Mouse (Mus musculus): Measurements from ENCODE around the gene Aebp1.
"Not testable (repeated sequence)": the region's sequence is repeated elsewhere in the genome, so short reads cannot be mapped to it uniquely, and the experiment has no call there.

The Aebp1 gene

DNA sequence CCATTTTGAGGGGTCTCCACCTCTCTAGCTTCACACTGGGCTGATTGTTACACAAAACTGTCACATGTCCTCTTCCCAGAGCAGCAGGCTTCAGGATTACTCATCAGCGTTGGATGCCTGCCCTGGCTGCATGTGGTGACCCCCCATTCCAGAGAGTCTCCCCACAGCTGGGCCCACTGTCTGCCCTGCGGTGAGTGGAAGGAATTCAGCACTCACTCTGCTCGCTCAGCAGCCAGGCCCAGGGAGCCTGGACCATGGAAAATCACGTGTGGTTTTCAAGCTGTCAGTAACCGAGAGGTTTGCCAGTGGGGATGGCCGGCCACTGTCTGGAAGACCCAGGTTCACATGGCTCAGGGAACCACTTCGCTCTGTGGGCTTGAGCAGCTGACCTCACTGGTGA is 5.8 kb upstream of the Aebp1 start:
- ATAC-seq (ENCODE audit: low TSS enrichment): peak; percentile 50; the same call in 1 of the 2 replicates

DNA sequence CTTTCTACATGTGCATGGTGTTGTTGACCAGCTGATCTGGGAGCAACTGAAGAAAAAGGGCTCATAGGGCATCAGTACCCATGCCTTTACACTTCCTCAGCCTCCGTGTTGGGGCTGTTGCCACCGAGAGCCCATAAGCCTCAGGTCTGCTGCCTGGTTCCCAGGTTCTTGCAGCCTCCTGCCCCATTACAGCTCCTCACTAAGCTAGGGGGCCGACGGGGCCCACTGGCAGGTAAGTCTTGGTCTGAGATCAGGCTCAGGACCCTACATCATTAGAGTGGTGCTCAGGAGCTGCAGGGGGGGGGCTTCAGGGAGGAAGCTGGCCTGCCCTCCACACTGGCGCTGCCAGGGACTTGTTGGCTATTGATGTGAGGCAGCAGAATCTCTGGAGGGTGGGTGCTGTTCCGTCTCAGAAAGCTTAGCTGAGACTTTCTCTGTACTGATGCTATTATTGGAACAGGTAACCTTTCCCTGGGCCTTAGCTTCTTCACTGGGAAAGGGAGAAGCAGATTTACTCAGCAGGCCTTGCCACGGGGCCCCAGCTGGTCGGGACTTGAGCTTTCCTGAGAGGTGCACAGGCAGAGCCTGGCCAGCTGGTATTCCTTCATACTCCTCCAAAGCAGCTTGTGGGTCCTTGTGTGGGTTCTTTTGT is 5.1 kb upstream of the Aebp1 start:
- ATAC-seq (ENCODE audit: low TSS enrichment): no peak

DNA sequence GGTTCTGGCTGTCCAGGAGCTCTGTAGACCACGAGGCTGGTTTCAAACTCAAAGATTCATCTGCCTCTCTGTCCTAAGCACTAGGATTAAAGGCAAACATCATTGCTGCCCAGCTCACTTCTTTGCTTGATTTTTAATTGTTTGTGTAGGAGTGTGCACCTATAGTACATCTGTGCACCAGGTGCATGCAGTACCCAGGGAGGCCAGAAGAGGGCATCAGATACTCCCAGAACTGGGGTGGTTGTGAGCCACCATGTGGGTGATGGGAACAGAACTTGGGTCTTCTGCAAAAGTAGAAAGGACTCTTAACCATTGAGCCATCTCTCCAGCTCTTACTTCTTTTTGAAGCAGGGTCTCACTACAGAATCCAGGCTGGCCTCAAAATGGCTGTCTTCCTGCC is 3.0 kb upstream of the Aebp1 start:
- no peak for ATAC-seq (ENCODE audit: low TSS enrichment)

DNA sequence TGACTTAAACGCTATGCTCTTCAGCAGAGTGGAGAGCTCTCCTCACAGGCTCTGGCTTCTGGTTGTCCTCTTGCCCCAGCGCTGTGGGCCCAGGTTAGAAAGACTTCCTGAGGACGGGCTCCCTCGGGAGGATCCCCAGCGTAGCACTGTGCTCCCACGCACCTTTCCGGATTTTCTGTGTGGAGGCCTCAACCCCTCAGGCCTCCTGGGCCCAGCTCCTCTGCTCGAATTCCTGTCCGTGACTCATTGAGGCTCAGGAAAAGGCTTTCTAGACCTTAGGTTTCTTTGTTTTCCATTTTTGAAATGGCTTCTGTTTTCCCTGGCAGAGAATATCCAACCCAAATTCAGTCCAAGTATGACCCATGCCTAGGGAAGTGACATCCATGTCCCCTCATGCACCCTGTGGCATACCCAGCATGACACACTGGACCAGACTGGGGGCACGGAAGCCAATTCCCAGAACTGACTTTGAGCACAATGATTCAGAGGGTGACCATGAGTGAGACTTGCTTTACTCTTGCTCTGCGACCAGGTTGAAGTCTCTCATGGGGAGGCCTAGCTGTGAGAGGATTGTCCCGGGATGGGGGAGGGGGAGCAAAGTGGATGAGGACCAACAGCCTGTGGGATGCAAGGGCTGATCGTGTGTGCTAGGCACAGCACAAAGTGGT is 1.7 kb upstream of the Aebp1 start:
- ATAC-seq (ENCODE audit: low TSS enrichment): no peak

- ATAC-seq (ENCODE audit: low TSS enrichment): no peak
These were observed 1.1 kb upstream of the Aebp1 start for GRCm38 (mm10) chr11:5860639-5861038.

DNA sequence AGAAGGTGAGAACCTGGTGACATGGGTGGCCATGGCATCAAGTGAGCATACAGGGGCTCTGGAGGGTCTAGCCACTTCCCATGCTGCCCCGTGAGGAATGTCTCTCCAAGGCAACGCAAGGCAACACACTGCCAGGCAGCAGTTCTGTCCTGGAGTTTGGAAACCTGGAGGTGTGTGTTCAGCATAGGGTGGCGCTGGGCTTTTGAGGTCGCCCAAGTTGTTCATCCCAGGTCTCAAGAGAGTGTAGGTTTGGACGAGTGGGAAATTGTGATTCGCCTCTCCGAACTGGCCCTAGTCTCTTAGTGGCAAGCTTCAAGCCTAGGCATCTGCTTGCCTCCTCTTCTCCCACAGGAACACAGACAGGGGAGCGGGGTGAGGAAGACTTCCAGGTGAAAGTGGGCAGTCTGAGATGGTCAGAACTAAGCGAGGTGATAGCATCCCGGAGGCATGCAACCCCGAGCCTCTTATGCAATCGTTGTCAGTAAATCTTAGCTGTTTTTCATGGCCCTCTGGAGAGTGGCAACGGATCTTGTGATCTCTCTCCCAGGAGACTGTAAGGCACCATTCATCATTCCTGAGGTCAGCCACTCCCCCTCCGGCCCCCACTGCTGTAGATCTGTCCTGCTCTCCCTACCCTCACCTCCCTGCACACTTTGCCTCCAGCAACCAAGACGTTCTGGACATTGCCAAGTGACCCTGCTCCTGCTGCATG is 803 bp downstream of the Aebp1 start:
- ATAC-seq (ENCODE audit: low TSS enrichment): no peak

GRCm38 (mm10) chr11:5867196-5867595 is 5.4 kb downstream of the Aebp1 start:
- ATAC-seq (ENCODE audit: low TSS enrichment): no peak; the same call in 1 of the 2 replicates

DNA sequence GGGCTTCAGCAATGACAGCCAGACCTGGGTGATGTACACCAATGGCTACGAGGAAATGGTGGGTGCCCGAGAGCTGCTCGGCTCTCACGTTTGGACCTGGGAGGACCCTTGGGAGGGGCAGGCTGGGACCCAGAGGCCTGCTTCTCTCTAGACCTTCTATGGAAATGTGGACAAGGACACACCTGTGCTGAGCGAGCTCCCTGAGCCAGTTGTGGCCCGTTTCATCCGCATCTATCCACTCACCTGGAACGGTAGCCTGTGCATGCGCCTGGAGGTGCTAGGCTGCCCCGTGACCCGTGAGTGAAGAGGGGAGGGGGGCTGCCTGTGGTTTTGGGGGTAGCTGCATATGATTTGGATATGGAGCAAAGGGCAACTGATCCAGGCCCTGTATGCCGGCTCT is 6.6 kb downstream of the Aebp1 start:
- no peak for ATAC-seq (ENCODE audit: low TSS enrichment)

DNA sequence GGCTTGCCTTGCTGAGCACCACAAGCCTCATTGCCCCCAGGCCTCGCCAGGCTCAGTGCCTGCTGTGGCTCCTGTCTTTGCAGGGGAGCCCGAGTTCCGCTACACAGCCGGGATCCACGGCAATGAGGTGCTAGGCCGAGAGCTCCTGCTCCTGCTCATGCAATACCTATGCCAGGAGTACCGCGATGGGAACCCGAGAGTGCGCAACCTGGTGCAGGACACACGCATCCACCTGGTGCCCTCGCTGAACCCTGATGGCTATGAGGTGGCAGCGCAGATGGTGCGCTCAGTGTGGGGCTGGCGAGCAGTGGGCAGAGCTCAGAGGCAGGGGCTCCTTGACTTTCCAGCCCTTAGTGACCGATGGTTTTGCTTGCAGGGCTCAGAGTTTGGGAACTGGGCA is 7.6 kb downstream of the Aebp1 start:
- ATAC-seq (ENCODE audit: low TSS enrichment): no peak

GRCm38 (mm10) chr11:5870069-5870468 is 8.3 kb downstream of the Aebp1 start:
- ATAC-seq (ENCODE audit: low TSS enrichment): no peak

GRCm38 (mm10) chr11:5872707-5873106 is 11.0 kb downstream of the Aebp1 start:
- no peak for ATAC-seq (ENCODE audit: low TSS enrichment)

GRCm38 (mm10) chr11:5873192-5873591 is 11.4 kb downstream of the Aebp1 start:
- ATAC-seq (ENCODE audit: low TSS enrichment): no peak

DNA sequence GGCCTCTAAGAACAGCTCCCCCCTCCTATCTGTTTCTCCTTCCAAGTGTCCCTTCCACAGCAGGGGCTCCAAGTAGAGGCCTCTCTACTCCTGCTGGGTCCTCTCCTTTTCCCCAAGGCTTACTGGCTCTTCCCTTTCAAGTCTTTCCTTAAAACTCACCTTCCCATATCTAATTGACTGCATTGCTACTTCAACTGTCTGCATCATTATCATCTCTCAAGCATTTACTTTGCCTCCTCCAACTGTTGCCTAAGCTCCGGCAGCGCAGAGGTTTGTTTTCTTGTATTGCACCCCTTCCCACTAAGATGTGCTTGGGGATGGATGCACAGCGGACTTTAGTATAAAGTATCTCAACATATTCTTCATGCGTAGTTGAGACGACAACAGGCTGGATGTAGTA is 15.7 kb downstream of the Aebp1 start:
- ATAC-seq (ENCODE audit: low TSS enrichment): no peak

- peak; percentile 98 for ATAC-seq (ENCODE audit: low TSS enrichment)
These were observed 16.3 kb downstream of the Aebp1 start, which contains the start of gene Pold2 for GRCm38 (mm10) chr11:5877921-5878526. Gene Pold2, minus strand, starts transcription at chr11:5878292.

GRCm38 (mm10) chr11:5878661-5879060 is 16.9 kb downstream of the Aebp1 start:
- ATAC-seq (ENCODE audit: low TSS enrichment): no peak

- ATAC-seq (ENCODE audit: low TSS enrichment): no peak
These were observed 18.2 kb downstream of the Aebp1 start for GRCm38 (mm10) chr11:5879905-5880304.

DNA sequence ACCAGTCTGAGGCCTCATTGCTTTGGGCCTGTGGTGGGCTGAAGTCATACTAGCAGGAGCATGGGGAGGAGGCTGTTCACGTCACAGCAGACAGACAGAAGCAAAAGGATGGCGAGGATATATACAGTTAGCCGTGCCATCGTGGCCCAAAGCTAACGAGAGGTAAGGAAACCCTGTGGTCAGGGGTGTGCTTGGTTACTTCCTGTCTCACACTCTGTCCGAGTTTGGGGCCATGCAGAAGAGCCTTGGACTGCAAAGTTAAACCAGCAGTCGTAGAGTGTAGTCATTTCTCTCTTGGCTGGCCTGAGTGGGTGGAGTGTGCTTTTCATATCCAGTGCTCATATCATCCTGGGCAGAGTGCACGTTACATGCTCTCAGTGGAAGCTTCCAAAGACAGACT is 20.8 kb downstream of the Aebp1 start:
- ATAC-seq (ENCODE audit: low TSS enrichment): no peak

GRCm38 (mm10) chr11:5886187-5886586 is 24.4 kb downstream of the Aebp1 start:
- peak; percentile 82; the same call in 1 of the 2 replicates for ATAC-seq (ENCODE audit: low TSS enrichment)

DNA sequence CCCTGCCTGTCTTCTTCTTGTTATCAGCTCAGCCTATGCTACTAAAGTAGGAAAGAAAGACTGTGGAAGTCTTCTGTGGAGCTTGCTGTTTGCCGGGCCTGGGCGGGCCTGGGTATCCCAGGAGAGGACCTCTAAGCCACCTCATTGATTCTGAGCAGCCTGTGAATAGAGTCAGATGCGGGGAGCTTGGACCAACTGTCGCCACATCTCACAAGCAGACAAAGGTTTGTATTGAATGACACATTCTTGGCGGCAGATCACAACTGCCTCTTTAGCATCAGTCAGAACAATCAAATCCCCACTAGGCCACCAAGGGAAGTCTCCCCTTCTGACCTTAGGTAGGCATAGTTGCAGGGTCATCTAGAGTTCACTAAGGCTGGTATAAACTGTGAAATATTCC is 25.5 kb downstream of the Aebp1 start:
- no peak for ATAC-seq (ENCODE audit: low TSS enrichment)

- ATAC-seq (ENCODE audit: low TSS enrichment): not testable (repeated sequence)
These were observed 26.8 kb downstream of the Aebp1 start for GRCm38 (mm10) chr11:5888563-5888962.

- no peak for ATAC-seq (ENCODE audit: low TSS enrichment)
These were observed 30.4 kb downstream of the Aebp1 start for GRCm38 (mm10) chr11:5892151-5892591.

DNA sequence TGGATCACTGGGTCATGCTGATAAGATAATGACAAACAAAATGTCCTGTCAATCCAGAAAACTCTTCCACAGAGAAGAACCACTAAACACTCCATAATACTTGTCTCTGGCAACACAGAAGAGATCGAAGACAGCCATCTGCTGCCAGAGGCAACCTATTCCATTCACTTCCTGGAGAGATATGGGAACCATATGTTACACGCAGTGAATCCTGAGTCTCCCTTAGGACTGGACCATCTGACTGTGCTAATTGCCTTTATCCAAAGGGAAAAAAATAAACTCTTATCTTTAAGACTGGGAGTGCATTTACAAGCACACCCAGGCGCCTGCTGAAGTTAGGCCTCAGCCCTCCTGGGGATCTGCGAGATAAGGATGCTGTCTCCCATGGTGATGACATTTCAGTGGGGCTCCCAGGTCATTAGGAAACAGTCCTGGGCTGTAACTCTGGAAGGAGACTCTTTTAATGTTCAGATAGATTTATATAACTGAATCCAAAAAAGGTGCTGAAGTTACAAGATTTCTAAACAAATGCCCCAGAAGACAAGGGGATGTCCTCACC is 31.1 kb downstream of the Aebp1 start:
- ATAC-seq (ENCODE audit: low TSS enrichment): 0 out of 2 replicates have a peak, but pooled peaks have one; percentile 55
